Mouse (Mus musculus) liver, embryonic 12.5 days (tissue): ENCODE measurements around the gene Prkcz. TPM values are rescaled to one million over a fixed set of nuclear protein-coding genes. Genes with fewer than 3 reads are reported as not detected.
"Not testable (repeated sequence)": the region's sequence is repeated elsewhere in the genome, so short reads cannot be mapped to it uniquely, and the experiment has no call there.

Experiments
- ATAC-seq: fragments of 200-750 bp; cut with Nextera tagmentation; 2 replicates; pipeline ENCODE4 v1.8.0; 2017; ENCODE audit warnings: moderate number of reproducible peaks, mild to moderate bottlenecking, moderate library complexity
- H3K27ac ChIP-seq: fragments of 300-500 bp; sonication (generic); 2 replicates; pipeline ENCODE4 v1.5.1; 2016; ENCODE audit warnings: mild to moderate bottlenecking
- H3K27me3 ChIP-seq: fragments of 300-500 bp; sonication (generic); replicated peaks from 2 replicates; pipeline ENCODE4 v1.6.1; 2016; ENCODE audit warnings: mild to moderate bottlenecking, moderate library complexity
- H3K36me3 ChIP-seq: fragments of 300-500 bp; sonication (generic); 2 replicates; pipeline ENCODE4 v1.6.1; 2016; ENCODE audit warnings: mild to moderate bottlenecking, moderate library complexity
- H3K4me1 ChIP-seq: fragments of 300-500 bp; sonication (generic); 2 replicates; pipeline ENCODE4 v1.6.1; 2016
- H3K4me2 ChIP-seq: fragments of 300-500 bp; sonication (generic); 2 replicates; pipeline ENCODE4 v1.6.1; 2016; ENCODE audit warnings: mild to moderate bottlenecking, moderate library complexity
- H3K4me3 ChIP-seq: fragments of 300-500 bp; sonication (generic); 2 replicates; pipeline ENCODE4 v1.5.1; 2016; ENCODE audit warnings: mild to moderate bottlenecking, moderate library complexity
- H3K9ac ChIP-seq: fragments of 300-500 bp; sonication (generic); 2 replicates; pipeline ENCODE4 v1.6.1; 2016; ENCODE audit warnings: mild to moderate bottlenecking, moderate library complexity
- H3K9me3 ChIP-seq: fragments of 300-500 bp; sonication (generic); replicated peaks from 2 replicates; pipeline ENCODE4 v1.6.1; 2016; ENCODE audit warnings: mild to moderate bottlenecking, moderate library complexity
- WGBS: fragments of 180-500 bp; shearing (Covaris S2); methylation state at CpG from one replicate; pipeline ENCODE4 v1.1.7; 2016; ENCODE audit not compliant: insufficient replicate concordance; 5-methylcytosine and 5-hydroxymethylcytosine counted together
- polyA plus RNA-seq: library from polyadenylated mRNA; unstranded; fragments of >200 nt; fragmentation: Nextera tagmentation; extraction: Ambion mirVana; gene quantifications from 2 replicates; pipeline ENCODE4 v1.2.1, GENCODE M21; 2016

Prkcz gene
- polyA plus RNA-seq, 1 experiment from 2014 or later, result 4.2 TPM

DNA sequence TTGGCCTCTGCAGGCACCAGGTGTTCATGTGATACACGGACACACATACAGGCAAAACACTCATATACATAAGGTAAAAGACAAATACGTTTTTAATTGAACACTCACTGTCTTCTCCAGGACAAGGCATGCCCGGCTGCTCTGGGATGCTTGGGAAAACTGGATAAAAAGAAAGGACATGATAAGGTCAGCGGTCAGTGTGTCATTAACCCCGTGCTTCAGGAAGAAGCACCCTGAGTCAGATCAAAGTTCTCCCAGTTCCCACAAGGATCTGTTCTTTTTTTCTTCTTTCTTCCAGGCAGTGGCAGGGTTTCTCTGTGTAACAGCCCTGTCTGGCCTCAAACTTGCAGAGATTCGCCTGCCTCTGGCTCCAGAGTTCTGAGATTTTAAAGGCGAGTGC is 6.6 kb downstream of the Prkcz start:
- Histone ChIP-seq H3K4me3 (no peak overlapping the region), H3K27ac (no peak overlapping the region), H3K27me3 (peaks cover 42% of the 10 kb centered on the region), H3K9ac (no peak overlapping the region), H3K9me3 (no peaks in the 10 kb centered on the region), H3K4me2 (no peak overlapping the region), H3K36me3 (no peaks in the 10 kb centered on the region), H3K4me1 (no peaks in the 10 kb centered on the region)
- no peak for ATAC-seq
- 52% methylated on average over 7 of the region's 7 CpGs for WGBS

DNA sequence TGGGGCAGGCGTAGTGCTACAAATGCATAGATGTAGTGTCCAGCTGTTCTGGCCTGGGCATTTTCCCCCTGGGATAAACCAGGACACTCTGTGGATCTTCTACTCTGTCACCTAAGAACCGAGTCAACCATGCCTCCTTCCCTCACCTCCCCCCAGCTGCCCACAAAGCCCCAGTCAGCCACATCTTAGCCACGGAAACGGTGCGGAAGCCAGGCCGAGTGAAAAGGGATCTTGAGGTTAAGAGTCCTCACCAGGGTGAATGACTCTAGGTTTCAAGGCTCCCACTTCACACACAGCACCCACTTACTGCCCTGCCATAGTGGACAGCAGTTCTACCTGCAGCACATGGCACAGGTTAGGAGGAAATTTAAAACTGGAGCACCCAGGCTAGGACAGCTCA is 7.1 kb downstream of the Prkcz start:
- ATAC-seq, result no peak
- Histone ChIP-seq H3K4me1 (no peaks in the 10 kb centered on the region), H3K27ac (no peak overlapping the region), H3K9ac (no peak overlapping the region), H3K9me3 (no peaks in the 10 kb centered on the region), H3K27me3 (peaks cover 41% of the 10 kb centered on the region), H3K4me2 (no peak overlapping the region), H3K36me3 (no peaks in the 10 kb centered on the region), H3K4me3 (no peak overlapping the region)
- WGBS, result 35% methylated on average over 6 of the region's 6 CpGs

DNA sequence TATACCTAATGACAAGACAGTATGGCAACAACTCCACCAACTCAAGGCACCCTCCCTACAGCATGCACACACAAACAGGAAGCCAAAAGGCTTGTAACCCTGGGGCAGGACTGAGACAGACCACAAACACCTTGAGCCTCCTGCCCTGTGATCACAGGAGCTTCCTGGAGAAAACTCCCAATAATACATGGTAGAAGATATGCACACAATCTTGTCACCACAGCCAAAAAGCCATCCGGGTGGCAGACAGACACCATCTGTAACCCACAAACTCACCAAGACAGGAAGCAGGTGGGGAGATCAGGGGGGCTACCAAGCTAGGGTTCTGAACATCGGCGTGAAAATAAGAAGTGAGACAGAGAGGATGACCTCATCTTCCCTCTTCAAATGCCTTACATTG is 8.6 kb downstream of the Prkcz start:
- H3K27ac ChIP-seq, result no peak overlapping the region
- H3K4me3 ChIP-seq, result no peak overlapping the region
- no peak overlapping the region for H3K4me2 ChIP-seq
- ATAC-seq, result no peak
- H3K27me3 ChIP-seq, result peaks cover 39% of the 10 kb centered on the region; the same call in 1 of the 2 replicates
- no peak overlapping the region for H3K9ac ChIP-seq
- 29% methylated on average over 3 of the region's 3 CpGs for WGBS
- no peaks in the 10 kb centered on the region for H3K9me3 ChIP-seq
- no peaks in the 10 kb centered on the region for H3K4me1 ChIP-seq
- no peaks in the 10 kb centered on the region for H3K36me3 ChIP-seq

DNA sequence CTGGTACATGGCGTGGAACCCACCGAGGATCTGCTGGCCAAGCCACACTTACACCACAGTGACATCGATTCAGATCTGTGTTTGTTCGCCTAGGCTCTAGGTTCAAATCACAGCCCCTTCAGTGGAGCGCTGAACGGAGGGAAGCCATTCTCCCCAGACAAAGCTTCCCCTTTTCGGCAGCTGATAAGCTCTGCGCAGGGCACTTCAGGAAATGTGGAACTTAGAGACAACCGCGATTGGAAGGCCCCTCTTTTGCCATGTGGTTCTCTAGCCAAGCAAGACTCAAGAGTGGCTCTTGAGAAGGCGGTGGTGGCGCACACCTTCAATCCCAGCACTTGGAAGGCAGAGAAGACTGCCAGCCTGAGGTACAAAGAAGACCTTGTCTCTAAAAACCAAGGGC is 14.8 kb downstream of the Prkcz start:
- Histone ChIP-seq H3K9me3 (no peaks in the 10 kb centered on the region), H3K4me1 (peaks cover 9% of the 10 kb centered on the region; the same call in 1 of the 2 replicates), H3K27ac (no peak overlapping the region), H3K4me3 (no peak overlapping the region), H3K4me2 (no peak overlapping the region), H3K36me3 (no peaks in the 10 kb centered on the region), H3K27me3 (peaks cover 64% of the 10 kb centered on the region), H3K9ac (no peak overlapping the region)
- ATAC-seq, result no peak
- 27% methylated on average over 12 of the region's 12 CpGs for WGBS

DNA sequence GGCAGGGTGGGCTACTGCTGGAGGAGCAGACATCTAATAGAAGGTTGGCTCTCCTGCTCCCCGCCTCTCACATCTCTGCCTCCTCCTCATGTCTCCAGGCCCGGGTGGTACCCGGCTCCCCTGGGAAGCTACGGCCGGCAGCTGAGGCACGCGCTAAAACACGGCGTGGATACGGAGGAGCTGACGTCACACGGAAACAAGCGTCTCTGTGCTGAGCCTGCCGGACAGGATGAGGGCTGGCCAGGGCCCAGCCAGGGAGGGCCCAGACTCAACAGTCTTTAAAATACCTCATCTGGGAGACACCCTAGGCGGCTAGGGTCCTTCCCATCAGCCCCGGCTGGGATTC is 15.6 kb downstream of the Prkcz start:
- no peaks in the 10 kb centered on the region for H3K9me3 ChIP-seq
- peaks cover 9% of the 10 kb centered on the region; the same call in 1 of the 2 replicates for H3K4me1 ChIP-seq
- H3K4me3 ChIP-seq, result peak overlapping the region; percentile 36
- no peak overlapping the region for H3K9ac ChIP-seq
- 5% methylated on average over 16 of the region's 16 CpGs for WGBS
- no peak overlapping the region for H3K27ac ChIP-seq
- H3K4me2 ChIP-seq, result peak overlapping the region; percentile 47
- H3K27me3 ChIP-seq, result peaks cover 64% of the 10 kb centered on the region
- no peaks in the 10 kb centered on the region for H3K36me3 ChIP-seq
- 0 out of 2 replicates have a peak, but pooled peaks have one; percentile 27 for ATAC-seq

DNA sequence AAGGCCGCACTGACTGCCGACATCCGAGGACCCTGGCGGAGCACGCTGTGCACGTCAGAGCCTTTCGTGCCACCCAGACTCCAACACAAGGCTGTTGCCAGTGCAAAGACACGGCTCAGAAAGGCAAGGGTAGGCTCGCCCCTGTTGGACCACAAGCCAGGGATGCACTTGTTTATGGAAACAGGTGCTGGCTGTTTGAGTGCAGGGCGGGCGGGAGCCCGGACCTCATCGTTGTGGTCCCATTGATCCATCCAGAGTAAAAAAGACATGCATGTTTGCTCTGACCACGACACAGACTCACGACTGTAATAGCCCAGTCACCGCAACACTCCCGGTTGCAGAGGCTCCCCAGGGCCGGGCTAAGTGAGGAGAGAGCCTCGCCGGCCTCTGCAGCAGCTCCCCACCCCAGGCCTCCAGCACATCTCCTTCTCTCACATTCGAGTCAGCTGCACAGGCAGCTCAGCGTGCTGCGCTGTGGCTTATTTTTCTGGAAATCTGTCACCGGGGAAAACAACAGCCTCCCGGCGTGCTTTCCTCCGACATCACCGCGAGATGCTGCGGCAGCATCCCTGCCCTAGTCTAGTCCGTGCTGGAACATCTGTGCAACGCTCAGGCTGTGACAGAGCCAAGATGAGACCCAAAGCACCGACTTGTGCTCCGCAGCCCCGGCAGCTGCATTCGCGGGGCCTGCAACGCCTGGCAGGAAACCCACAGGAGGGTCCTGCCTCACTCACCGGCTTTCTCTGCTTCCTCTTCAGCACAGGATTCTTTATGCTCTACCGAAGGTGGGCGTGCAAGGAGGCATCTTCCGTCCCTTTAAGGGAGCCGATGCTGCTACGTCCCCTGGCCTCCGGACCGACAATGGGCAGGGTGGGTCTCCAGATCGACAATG is 16.2 kb downstream of the Prkcz start:
- peak overlapping the region; percentile 47 for H3K4me2 ChIP-seq
- no peak for ATAC-seq
- H3K9me3 ChIP-seq, result no peaks in the 10 kb centered on the region
- WGBS, result 15% methylated on average over 47 of the region's 47 CpGs
- no peak overlapping the region for H3K27ac ChIP-seq
- no peak overlapping the region for H3K9ac ChIP-seq
- peak overlapping the region; percentile 36 for H3K4me3 ChIP-seq
- H3K36me3 ChIP-seq, result no peaks in the 10 kb centered on the region
- peaks cover 9% of the 10 kb centered on the region; the same call in 1 of the 2 replicates for H3K4me1 ChIP-seq
- H3K27me3 ChIP-seq, result peaks cover 69% of the 10 kb centered on the region

DNA sequence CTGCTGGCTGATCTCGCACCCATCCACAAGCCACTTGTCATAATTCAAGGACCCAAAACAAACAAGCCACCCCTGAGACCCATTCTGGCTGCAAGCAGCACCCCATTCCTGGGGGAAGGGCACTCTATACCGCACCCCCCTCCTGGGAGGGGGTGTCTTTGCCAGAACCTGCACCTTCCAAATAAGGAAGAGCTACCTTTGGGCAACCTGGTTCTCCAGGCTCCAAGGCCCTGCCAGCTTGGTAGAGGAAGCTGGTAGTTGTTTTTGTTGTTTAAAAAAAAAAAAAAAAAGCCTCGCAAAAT is 16.9 kb downstream of the Prkcz start:
- no peaks in the 10 kb centered on the region for H3K36me3 ChIP-seq
- H3K4me3 ChIP-seq, result no peak overlapping the region
- H3K27me3 ChIP-seq, result peaks cover 74% of the 10 kb centered on the region
- H3K4me1 ChIP-seq, result peaks cover 9% of the 10 kb centered on the region; the same call in 1 of the 2 replicates
- H3K9me3 ChIP-seq, result no peaks in the 10 kb centered on the region
- H3K27ac ChIP-seq, result no peak overlapping the region
- 43% methylated on average over 3 of the region's 3 CpGs for WGBS
- no peak for ATAC-seq
- no peak overlapping the region for H3K4me2 ChIP-seq
- H3K9ac ChIP-seq, result no peak overlapping the region

DNA sequence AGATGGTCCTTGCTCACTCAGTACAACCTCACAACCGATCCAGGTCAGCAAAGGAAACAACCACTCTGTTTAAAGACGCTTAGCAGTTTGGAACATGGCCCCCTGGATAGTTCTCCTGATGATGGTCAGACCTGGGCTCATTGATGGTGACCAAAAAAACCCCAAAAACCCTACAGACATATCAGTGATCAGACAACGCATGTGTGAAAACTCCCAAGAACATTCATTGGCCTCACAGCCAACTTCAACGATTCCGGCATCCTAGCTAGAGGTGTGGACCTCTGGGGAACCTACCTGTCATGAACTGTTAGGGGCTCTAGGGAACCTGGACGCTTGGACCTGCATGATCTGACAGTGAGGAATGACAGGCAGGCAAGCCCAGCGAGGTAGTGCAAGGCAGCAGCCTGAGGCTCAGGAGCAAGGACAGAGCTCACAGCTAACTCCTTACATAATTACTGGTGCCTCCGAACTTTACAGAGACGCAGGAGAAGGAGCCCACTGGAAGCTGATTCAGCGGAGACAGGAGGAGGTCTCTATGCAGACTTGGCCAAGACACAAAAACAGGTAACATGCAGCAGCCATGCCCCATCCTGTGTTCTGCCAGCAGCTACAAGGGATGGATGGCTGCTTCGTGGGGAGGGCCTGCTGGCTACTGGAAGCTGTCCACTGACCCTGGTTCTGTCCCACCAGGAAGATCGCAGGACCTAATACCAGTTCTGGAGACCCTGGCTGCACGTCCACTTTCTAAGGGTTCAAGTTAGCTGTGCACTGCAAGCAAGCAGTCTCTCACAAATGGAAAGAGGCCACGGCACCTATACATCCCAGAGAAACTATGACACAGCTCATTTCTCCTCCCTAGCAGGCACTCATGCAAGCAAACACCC is 17.5 kb downstream of the Prkcz start:
- Histone ChIP-seq H3K27me3 (peaks cover 70% of the 10 kb centered on the region), H3K36me3 (no peaks in the 10 kb centered on the region), H3K4me3 (no peak overlapping the region), H3K4me1 (peaks cover 9% of the 10 kb centered on the region; the same call in 1 of the 2 replicates), H3K4me2 (no peak overlapping the region), H3K9ac (no peak overlapping the region), H3K27ac (no peak overlapping the region), H3K9me3 (no peaks in the 10 kb centered on the region)
- WGBS, result 59% methylated on average over 14 of the region's 14 CpGs
- ATAC-seq, result no peak

DNA sequence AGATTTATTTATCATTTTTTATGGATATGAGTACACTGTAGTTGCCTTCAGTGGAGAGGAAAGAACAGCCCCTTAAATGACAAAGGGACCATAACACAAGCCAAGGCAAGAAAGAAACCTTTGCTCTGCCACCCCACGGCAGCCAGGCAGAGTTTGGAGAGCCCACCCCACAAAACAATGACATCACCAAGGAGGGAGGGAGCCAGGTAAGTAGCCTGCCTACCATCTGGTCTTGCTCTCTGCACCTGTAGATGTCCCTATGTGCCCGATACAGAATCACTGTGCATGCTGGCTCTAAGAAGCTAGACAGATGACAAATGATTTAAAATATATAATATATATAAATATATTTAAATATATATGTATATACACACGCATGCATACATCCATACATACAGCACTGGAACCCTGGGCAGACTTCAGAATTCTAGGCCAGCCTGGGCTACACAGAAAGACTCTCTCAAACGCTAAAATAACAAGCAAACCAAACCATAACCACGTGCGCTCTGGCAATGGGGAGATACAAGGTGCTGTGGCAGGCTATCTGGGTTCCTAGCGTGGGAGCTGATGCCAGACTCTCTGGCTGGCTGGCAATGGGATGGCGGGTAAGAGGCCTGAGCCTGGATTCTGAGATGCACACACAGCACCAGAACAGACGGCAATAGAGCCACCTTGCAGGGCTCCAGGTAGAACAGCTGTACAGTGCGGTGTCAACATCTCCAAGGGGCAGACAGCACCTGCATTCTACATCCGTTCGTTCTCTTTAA is 24.7 kb downstream of the Prkcz start:
- Histone ChIP-seq H3K27ac (no peak overlapping the region), H3K4me1 (no peaks in the 10 kb centered on the region), H3K4me2 (no peak overlapping the region), H3K27me3 (peaks cover 17% of the 10 kb centered on the region; the same call in 1 of the 2 replicates), H3K9ac (no peak overlapping the region), H3K4me3 (no peak overlapping the region), H3K9me3 (no peaks in the 10 kb centered on the region), H3K36me3 (no peaks in the 10 kb centered on the region)
- 71% methylated on average over 12 of the region's 12 CpGs for WGBS
- ATAC-seq, result no peak

DNA sequence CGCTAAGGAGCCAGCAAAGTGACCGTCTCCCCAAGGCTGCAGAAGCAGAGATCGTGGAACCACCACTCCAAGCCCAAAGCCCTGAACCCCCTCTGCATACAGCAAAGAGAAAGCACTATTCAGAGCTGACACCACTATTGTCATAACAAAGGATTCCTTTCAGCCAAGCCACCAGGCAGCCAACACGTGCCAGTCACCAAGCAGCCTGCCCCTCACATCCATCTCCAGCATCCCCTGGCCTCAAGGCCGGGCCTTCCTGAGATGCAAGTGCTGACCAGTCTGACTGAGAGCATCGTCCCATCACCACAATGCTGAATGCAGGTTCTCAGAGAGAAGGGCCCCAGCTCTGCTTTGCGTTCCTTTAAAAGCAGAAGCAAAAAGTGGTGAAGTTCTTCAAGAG is 28.9 kb downstream of the Prkcz start:
- no peak overlapping the region for H3K4me3 ChIP-seq
- WGBS, result 56% methylated on average over 7 of the region's 7 CpGs
- no peaks in the 10 kb centered on the region for H3K4me1 ChIP-seq
- ATAC-seq, result no peak
- H3K27me3 ChIP-seq, result peaks cover 3% of the 10 kb centered on the region; the same call in 1 of the 2 replicates
- H3K36me3 ChIP-seq, result no peaks in the 10 kb centered on the region
- no peak overlapping the region for H3K27ac ChIP-seq
- no peak overlapping the region for H3K9ac ChIP-seq
- H3K4me2 ChIP-seq, result no peak overlapping the region
- H3K9me3 ChIP-seq, result no peaks in the 10 kb centered on the region

DNA sequence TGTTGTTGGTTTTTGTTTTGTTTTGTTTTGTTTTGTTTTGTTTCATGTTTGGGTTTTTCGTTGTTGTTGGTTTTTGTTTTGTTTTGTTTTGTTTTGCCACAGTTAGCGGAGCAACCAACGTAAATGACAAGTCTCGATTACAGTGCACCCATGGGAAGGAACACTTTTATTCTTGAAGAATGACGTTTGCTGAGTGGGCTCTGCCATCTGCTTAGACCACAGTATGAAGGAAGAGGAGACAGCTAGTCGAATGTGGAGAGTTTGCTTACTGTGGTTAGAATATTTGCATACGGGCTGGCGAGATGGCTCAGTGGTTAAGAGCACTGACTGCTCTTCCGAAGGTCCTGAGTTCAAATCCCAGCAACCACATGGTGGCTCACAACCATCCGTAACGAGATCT is 32.8 kb downstream of the Prkcz start:
- not testable (repeated sequence) for H3K4me1 ChIP-seq, H3K9me3 ChIP-seq, H3K4me3 ChIP-seq, H3K4me2 ChIP-seq, ATAC-seq, H3K27ac ChIP-seq, H3K9ac ChIP-seq, H3K36me3 ChIP-seq
- H3K27me3 ChIP-seq, result peaks cover 11% of the 10 kb centered on the region; the same call in 1 of the 2 replicates
- WGBS, result 72% methylated on average over 11 of the region's 11 CpGs
